Mouse (Mus musculus) spleen, adult 2 months (tissue): ENCODE measurements around the gene Cryba2.

Experiments used
- CTCF ChIP-seq: fragments of 200-500 bp; IDR thresholded peaks from 2 replicates; pipeline ENCODE4 v1.5.1; 2011; ENCODE audit warnings: mild to moderate bottlenecking, inconsistent platforms; ENCODE audit not compliant: insufficient read depth, insufficient read length, insufficient replicate concordance; ENCODE audit errors: extremely low read depth
- POLR2A ChIP-seq: fragments of 200-500 bp; IDR thresholded peaks from 2 replicates; pipeline ENCODE4 v1.6.1; 2011; ENCODE audit warnings: low read depth, low read length, inconsistent platforms

GRCm38 (mm10) chr1:74882055-74882734, 10.7 kb downstream of the Cryba2 start:
- TF ChIP-seq POLR2A (no peak), CTCF (no peak)
